Mouse (Mus musculus) lung, embryonic 14.5 days (tissue): ENCODE measurements at regions not wholly inside any gene's neighbourhood (a gene's known extent, or its start where the extent isn't known, plus 50 kb on each side); places are given as distances from the start of the nearest gene placed in this dataset.
A peak's percentile ranks its signal among the peaks of the same experiment; 100 is the strongest.

Source experiments
- ATAC-seq: fragments of 200-750 bp; cut with Nextera tagmentation; 2 replicates; pipeline ENCODE4 v1.8.0; 2017; ENCODE audit warnings: mild to moderate bottlenecking, moderate TSS enrichment, moderate library complexity; ENCODE audit not compliant: insufficient read depth
- DNase-seq: peaks from one replicate; pipeline ENCODE4 v3.0.0-alpha.2; 2015
- H3K27ac ChIP-seq: fragments of 300-500 bp; sonication (generic); 2 replicates; pipeline ENCODE4 v1.5.1; 2014; ENCODE audit warnings: low read depth, mild to moderate bottlenecking, moderate library complexity
- H3K27me3 ChIP-seq: fragments of 300-500 bp; sonication (generic); 2 replicates; pipeline ENCODE4 v1.6.1; 2014; ENCODE audit warnings: low read length, control low read depth; ENCODE audit not compliant: insufficient read depth
- H3K36me3 ChIP-seq: fragments of 300-500 bp; sonication (generic); 2 replicates; pipeline ENCODE4 v1.6.1; 2014; ENCODE audit warnings: control low read depth; ENCODE audit not compliant: insufficient read depth
- H3K4me1 ChIP-seq: fragments of 300-500 bp; sonication (generic); 2 replicates; pipeline ENCODE4 v1.6.1; 2014; ENCODE audit warnings: antibody characterized with exemption, control low read depth; ENCODE audit not compliant: insufficient read depth
- H3K4me2 ChIP-seq: fragments of 300-500 bp; sonication (generic); 2 replicates; pipeline ENCODE4 v1.6.1; 2014; ENCODE audit warnings: mild to moderate bottlenecking
- H3K4me3 ChIP-seq: fragments of 300-500 bp; sonication (generic); 2 replicates; pipeline ENCODE4 v1.5.1; 2014; ENCODE audit warnings: low read depth, low read length
- H3K9ac ChIP-seq: fragments of 300-500 bp; sonication (generic); 2 replicates; pipeline ENCODE4 v1.6.1; 2014
- H3K9me3 ChIP-seq: fragments of 300-500 bp; sonication (generic); 2 replicates; pipeline ENCODE4 v1.6.1; 2016; ENCODE audit warnings: low read depth, low read length, control low read depth
- CTCF ChIP-seq: IDR thresholded peaks from 2 replicates; pipeline ENCODE4 v1.5.1; 2016; ENCODE audit warnings: antibody characterized with exemption, low read depth
- WGBS: fragments of 180-500 bp; shearing (Covaris S2); extraction: QIAGEN DNeasy Blood & Tissue Kit; methylation state at CpG from one replicate; pipeline ENCODE4 v1.1.7; 2014; 5-methylcytosine and 5-hydroxymethylcytosine counted together

DNA sequence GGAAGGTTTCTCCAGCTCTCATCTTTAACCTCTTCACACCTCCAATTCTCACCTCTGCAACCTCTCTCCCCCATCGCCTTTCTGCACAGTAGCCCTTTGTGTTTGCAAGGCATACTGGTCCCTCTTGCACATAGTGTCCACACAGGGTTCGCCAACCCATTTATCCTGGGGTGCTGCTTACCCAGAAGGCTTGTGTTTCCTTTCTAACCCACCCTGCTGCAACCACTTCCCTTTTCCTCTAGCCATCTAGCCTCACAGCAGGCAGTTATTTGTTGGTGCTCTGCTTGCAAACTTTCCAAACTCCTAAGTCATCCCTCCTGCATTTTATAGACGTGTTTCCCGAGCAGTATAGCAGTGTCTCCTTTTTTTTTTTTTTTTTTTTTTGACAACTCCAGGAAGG, 74.7 kb upstream of the Syt6 start:
- Histone ChIP-seq H3K9ac (no peak overlapping the region), H3K4me1 (no peaks in the 10 kb centered on the region), H3K27ac (no peak overlapping the region), H3K27me3 (no peaks in the 10 kb centered on the region), H3K9me3 (no peaks in the 10 kb centered on the region), H3K4me3 (no peak overlapping the region), H3K36me3 (no peaks in the 10 kb centered on the region), H3K4me2 (no peak overlapping the region)
- ATAC-seq: no peak
- DNase-seq: no peak
- 50% methylated on average over 4 of the region's 4 CpGs for WGBS
- TF ChIP-seq CTCF: no peak

DNA sequence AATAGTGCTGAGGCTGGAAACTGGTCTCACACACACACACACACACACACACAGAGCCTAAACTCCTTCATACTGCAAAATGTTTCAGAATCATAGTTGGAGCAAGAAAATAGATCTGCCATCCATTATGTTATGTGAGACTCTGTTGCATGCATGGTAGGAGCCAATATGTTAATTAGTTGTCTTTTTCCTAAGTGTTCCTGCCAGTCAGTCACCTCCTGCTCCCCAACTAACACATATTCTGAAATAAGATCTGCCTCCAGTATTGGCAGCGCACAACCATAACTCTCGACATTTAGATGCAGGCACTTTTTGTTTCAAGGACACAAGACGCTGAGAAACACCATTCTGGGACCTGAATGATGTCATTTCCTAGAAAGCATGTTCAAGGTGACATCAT, 70.9 kb upstream of the Syt6 start:
- DNase-seq: no peak
- Histone ChIP-seq H3K27me3 (no peaks in the 10 kb centered on the region), H3K4me2 (no peak overlapping the region), H3K36me3 (no peaks in the 10 kb centered on the region), H3K27ac (no peak overlapping the region), H3K9me3 (no peaks in the 10 kb centered on the region), H3K4me3 (no peak overlapping the region), H3K4me1 (no peaks in the 10 kb centered on the region), H3K9ac (no peak overlapping the region)
- ATAC-seq: no peak
- no peak for TF ChIP-seq CTCF
- 80% methylated on average over 3 of the region's 3 CpGs for WGBS

- 44% methylated on average over 6 of the region's 6 CpGs for WGBS
- no peak overlapping the region for H3K4me3 ChIP-seq
- no peaks in the 10 kb centered on the region for H3K36me3 ChIP-seq
- TF ChIP-seq CTCF: no peak
- no peak for DNase-seq
- H3K9ac ChIP-seq: no peak overlapping the region
- H3K27ac ChIP-seq: no peak overlapping the region
- no peak overlapping the region for H3K4me2 ChIP-seq
- no peaks in the 10 kb centered on the region for H3K4me1 ChIP-seq
- no peaks in the 10 kb centered on the region for H3K9me3 ChIP-seq
- ATAC-seq: no peak
- H3K27me3 ChIP-seq: no peaks in the 10 kb centered on the region
Measured at GRCm38 (mm10) chr3:103513411-103513810, 61.6 kb upstream of the Syt6 start.

DNA sequence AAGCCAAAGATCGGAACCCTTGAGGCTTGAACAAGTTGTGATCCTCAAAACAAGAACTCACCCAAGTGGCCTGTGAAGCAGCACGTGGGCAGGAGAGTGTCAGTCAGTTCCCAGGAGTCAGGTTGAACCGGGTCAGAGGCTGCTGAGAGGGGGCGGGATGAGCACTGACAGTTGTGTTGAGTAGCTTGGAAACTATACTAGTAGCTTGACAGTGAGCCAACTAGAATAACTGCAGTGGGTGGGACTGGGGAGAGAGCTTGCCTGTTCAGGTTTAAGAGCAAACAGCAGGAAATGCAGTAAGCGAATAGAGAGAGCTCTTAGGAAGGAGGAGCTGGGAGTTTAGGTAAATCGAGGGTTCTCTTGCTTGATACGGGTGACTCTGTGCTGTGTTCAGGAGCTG, 61.0 kb upstream of the Syt6 start:
- 43% methylated on average over 7 of the region's 7 CpGs for WGBS
- TF ChIP-seq CTCF: no peak
- H3K4me2 ChIP-seq: no peak overlapping the region
- no peak overlapping the region for H3K27ac ChIP-seq
- no peak overlapping the region for H3K9ac ChIP-seq
- ATAC-seq (no peak), DNase-seq (no peak)
- no peaks in the 10 kb centered on the region for H3K27me3 ChIP-seq
- no peaks in the 10 kb centered on the region for H3K9me3 ChIP-seq
- H3K4me1 ChIP-seq: no peaks in the 10 kb centered on the region
- H3K4me3 ChIP-seq: no peak overlapping the region
- H3K36me3 ChIP-seq: no peaks in the 10 kb centered on the region

DNA sequence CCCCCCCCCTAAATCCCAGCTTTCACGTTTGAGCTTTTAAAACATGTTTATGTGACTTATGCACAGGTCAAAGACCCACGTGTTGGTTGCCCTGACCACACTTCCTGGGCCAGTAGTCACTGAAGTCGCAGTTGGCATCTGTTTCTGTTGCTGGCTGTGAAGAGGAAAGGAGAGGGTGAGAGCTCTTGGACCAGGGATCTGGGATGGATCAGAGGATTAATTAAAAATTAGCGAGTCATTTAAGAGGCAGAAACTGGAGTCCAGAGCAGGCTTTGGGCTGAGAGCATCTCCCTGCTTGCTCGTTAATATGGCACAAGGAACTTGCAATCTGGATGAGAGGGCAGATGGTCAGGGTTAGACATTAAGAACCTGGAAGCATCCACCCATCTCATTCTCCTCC, 59.1 kb upstream of the Syt6 start:
- Histone ChIP-seq H3K4me1 (no peaks in the 10 kb centered on the region), H3K4me2 (no peak overlapping the region), H3K27me3 (no peaks in the 10 kb centered on the region), H3K9ac (no peak overlapping the region), H3K9me3 (no peaks in the 10 kb centered on the region), H3K27ac (no peak overlapping the region), H3K36me3 (no peaks in the 10 kb centered on the region), H3K4me3 (no peak overlapping the region)
- no peak for TF ChIP-seq CTCF
- no peak for DNase-seq
- 56% methylated on average over 5 of the region's 5 CpGs for WGBS
- no peak for ATAC-seq

- Histone ChIP-seq H3K27me3 (no peaks in the 10 kb centered on the region), H3K9me3 (no peaks in the 10 kb centered on the region), H3K4me1 (no peaks in the 10 kb centered on the region), H3K4me3 (no peak overlapping the region), H3K9ac (no peak overlapping the region), H3K4me2 (no peak overlapping the region), H3K36me3 (no peaks in the 10 kb centered on the region), H3K27ac (no peak overlapping the region)
- no peak for ATAC-seq
- DNase-seq: peak; percentile 48
- WGBS: 58% methylated on average over 8 of the region's 8 CpGs
- no peak for TF ChIP-seq CTCF
Measured at GRCm38 (mm10) chr3:103517376-103518304, 57.4 kb upstream of the Syt6 start.

DNA sequence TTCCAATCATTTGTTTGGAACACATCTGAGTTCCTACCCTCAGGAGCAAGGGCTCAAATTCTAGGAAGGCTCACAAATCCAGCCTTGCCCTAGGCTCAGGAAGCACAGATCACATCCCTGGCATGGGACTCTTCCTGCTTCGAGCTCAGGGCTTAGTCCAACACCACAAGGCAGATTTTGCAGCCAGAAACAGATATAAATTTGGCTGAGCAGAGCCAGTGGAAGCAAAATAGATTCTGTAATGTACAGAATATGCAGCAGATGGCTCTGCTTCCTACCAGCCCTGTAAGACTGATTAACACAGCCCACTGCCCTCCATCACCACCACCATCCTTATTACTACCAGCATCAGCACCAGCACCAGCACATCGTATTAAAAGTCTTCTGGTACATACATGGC, 56.4 kb upstream of the Syt6 start:
- H3K4me1 ChIP-seq: no peaks in the 10 kb centered on the region
- H3K4me2 ChIP-seq: no peak overlapping the region
- no peak overlapping the region for H3K4me3 ChIP-seq
- no peaks in the 10 kb centered on the region for H3K9me3 ChIP-seq
- 69% methylated on average over 2 of the region's 2 CpGs for WGBS
- ATAC-seq (no peak), DNase-seq (no peak)
- H3K9ac ChIP-seq: no peak overlapping the region
- no peak overlapping the region for H3K27ac ChIP-seq
- no peaks in the 10 kb centered on the region for H3K36me3 ChIP-seq
- 0 out of 2 replicates have a peak, but pooled peaks have one; percentile 1 for TF ChIP-seq CTCF
- no peaks in the 10 kb centered on the region for H3K27me3 ChIP-seq
